Mouse (Mus musculus) adrenal gland, adult (tissue): ENCODE measurements around the gene Pgrmc2.
A peak's percentile ranks its signal among the peaks of the same experiment; 100 is the strongest.

Experiments
- DNase-seq, 2 experiments: peaks; one replicate each; pipeline ENCODE4 v3.0.0; 2022 to 2023; ENCODE audit warnings: low spot score in 1 of 2; ENCODE audit not compliant: inconsistent age in 2 of 2

Pgrmc2 gene

GRCm38 (mm10) chr3:41082885-41083789, at the start of gene Pgrmc2:
Gene Pgrmc2, minus strand, starts transcription at chr3:41083046.
- DNase-seq = peak; percentile 99 to 100

- no peak for DNase-seq
These were observed 41.1 kb upstream of the Pgrmc2 start for GRCm38 (mm10) chr3:41124000-41124294.

- DNase-seq = no peak
These were observed 40.5 kb upstream of the Pgrmc2 start for GRCm38 (mm10) chr3:41123190-41123999.

GRCm38 (mm10) chr3:41118173-41118572, 35.3 kb upstream of the Pgrmc2 start:
- DNase-seq = no peak

GRCm38 (mm10) chr3:41117447-41117846, 34.6 kb upstream of the Pgrmc2 start:
- DNase-seq = no peak

GRCm38 (mm10) chr3:41113186-41113585, 30.3 kb upstream of the Pgrmc2 start:
- DNase-seq = no peak

DNA sequence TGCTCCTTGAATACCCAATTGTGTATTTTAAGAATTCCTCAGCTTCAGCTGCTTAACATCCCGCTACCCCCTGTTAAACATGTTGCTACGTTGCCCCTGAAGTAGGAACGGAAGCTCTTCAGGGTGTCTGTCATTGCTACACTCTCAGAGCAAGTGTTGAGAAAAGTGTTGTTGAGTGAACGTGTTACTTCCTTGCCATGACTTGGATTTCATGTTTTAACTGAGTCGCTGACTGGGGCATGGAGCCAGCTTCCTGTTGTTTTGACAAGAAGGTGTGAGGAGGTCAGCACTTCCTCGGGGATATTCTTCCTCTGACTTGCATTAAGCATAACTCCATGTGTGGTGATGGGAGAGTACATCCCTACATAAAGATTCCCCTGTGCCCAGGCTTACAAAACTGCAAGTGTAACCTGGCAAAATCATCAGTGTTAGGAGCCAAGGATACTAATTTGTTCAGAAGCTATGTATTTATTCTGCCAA, 25.5 kb upstream of the Pgrmc2 start:
- no peak for DNase-seq

- no peak for DNase-seq
These were observed 24.9 kb upstream of the Pgrmc2 start for GRCm38 (mm10) chr3:41107600-41108305.

DNA sequence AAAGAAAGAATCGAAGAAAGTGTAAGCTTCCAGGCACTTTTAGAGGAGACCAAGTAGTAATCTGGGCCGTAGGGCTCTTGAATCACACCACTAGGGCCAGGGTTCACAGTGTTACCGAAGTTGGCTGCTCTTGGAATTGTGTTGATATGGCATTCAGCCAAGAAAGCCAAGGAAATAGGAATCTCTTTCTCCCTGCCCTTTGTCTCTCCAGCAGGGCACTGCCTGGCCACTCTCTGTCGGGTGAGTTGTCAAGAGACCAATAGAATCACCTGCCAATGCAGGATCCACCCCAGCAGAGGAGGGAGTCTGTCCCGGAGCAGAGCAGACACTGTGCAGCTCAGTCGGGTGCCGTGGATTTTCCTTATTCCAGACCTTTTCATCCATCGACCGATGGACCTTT, 19.1 kb upstream of the Pgrmc2 start:
- peak in 1 of 2 experiments; percentile 29 for DNase-seq

- DNase-seq = no peak
These were observed 17.3 kb upstream of the Pgrmc2 start for GRCm38 (mm10) chr3:41100157-41100556.

DNA sequence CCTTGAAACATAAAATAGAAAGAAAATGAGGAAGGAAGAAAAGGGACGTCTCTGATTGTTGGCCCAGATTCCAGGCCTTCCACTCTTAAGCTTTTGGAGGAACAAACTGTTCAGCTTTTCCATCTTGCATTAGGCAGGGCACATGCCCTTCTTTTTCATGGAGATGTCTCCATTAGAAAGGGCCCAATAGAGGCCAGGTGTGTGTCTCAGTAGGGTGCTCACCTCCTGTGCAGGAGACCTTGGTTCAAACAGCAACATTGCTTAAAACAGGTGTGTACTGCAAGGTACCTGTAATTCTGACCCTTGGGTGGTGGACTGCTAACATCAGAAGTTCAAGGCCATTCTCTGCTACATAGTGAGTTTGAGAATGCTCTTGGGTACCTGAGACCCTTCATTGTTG, 16.8 kb upstream of the Pgrmc2 start:
- no peak for DNase-seq

- no peak for DNase-seq
These were observed 10.4 kb upstream of the Pgrmc2 start for GRCm38 (mm10) chr3:41093210-41093609.

GRCm38 (mm10) chr3:41092311-41092710, 9.5 kb upstream of the Pgrmc2 start:
- DNase-seq = no peak

- no peak for DNase-seq
These were observed 8.0 kb upstream of the Pgrmc2 start for GRCm38 (mm10) chr3:41090839-41091238.

- DNase-seq = no peak
These were observed 4.2 kb upstream of the Pgrmc2 start for GRCm38 (mm10) chr3:41087071-41087470.

DNA sequence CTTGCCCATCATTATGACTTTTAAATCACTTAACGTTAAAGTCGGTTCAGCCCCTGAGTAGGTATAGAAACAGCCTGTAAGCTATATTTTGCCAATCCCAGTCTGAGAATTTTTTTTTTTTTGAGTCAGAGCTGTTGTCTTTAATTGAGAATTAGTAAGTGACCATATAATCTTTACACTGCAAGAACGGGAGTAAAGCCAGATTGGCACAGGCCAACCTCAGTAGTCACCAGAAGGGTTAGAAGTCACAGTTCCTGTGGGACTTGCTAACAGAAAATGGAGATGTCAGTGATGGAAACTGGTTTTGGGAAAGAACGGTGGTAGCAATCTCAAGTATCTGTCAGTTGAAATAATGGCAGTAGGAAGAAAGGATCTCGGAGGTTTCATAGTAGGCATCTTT, 1.6 kb upstream of the Pgrmc2 start:
- no peak for DNase-seq

DNA sequence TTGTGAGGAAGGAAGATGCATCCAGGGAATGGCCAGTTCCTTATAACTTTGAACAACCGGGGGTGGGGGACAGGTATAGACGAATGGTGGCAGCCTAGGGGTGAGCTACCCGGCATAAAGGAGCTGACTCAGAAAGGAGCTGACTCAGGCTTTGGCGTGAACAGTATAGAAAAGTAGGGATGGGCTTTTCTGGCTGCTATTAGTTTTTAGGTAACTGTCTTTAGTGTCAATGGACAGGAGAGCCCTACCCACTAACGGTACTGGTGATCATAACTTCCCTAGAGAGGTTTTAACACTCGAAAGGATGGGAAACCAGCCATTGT, 905 bp upstream of the Pgrmc2 start:
- DNase-seq = no peak

GRCm38 (mm10) chr3:41082520-41082884, 344 bp downstream of the Pgrmc2 start:
- DNase-seq = no peak

DNA sequence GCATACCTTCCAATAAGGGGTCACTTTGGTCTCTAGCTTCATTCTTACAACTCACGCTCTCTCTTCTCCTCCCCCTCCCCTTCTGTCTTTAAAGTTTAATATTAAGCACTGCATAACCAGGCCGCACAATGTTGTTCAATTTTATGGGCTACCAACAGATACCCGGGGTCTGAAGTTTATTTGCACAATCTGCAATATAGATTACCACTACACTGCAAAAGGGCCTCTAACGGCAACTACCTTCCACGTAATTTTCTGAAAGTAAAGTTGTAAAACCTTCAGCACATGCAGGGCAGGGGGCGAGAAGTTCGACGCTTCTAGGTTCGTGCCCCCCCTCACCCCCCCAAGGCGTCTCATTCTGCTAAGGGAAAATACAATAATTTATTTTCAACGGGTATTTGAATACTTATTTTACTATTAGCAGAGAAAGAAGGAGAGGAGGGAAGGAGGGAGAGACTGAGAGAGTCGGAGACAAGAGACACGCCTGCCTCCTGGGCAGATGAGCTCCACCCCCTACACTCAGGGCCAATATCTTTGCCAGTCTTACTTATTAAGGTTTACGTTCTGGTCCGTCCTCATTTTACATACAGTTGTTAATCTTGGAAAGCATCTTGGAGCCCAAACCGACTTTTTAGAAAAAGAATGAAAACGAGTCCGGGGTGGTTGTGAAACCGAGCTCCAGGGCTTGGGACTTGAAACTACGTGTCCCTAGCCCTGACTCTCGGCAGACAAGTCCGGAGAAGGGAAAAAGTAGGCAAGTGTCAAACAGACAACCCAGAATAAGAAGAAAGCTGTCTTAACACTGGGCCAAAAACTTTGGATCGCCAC, 1.2 kb downstream of the Pgrmc2 start:
- DNase-seq = peak; percentile 37 to 81

DNA sequence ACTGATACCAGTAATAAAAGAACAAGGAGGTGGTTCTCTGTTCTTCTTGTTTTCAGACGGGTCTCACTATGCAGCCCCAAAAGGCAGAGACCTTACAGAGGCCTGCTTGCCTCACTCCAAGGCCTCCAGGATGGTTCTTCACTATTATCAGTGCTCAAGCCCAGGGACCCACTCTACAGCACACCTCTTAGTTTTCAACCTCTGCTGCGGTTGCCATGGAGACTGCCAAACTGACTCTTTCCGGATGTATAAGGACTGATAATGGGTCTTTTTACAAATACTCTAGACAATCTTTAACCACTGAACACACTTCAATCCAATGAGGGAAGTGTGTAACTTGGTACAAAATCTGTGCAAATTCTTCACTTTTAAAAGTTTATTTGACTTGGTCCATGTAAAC, 2.1 kb downstream of the Pgrmc2 start:
- no peak for DNase-seq

GRCm38 (mm10) chr3:41078673-41079072, 4.2 kb downstream of the Pgrmc2 start:
- no peak for DNase-seq
